Mouse (Mus musculus) embryonic fibroblast, embryonic 13.5 days (primary cell): Measurements from ENCODE around the gene Dcp1b. TPM values are rescaled to one million over a fixed set of nuclear protein-coding genes. Genes with fewer than 3 reads are reported as not detected.
A peak's percentile ranks its signal among the peaks of the same experiment; 100 is the strongest.

Source experiments
- H3K27ac ChIP-seq: 2 replicates; pipeline ENCODE4 v1.5.1; 2012; ENCODE audit warnings: low read length, control low read depth, inconsistent platforms; ENCODE audit not compliant: insufficient read depth
- H3K4me1 ChIP-seq: 2 replicates; pipeline ENCODE4 v1.6.1; 2011; ENCODE audit warnings: low read length; ENCODE audit not compliant: control insufficient read depth, insufficient read depth
- H3K4me3 ChIP-seq: 2 replicates; pipeline ENCODE4 v1.5.1; 2011; ENCODE audit warnings: mild to moderate bottlenecking, control low read depth, low read length; ENCODE audit not compliant: insufficient read depth
- CTCF ChIP-seq: IDR thresholded peaks from 2 replicates; pipeline ENCODE4 v1.5.1; 2011; ENCODE audit warnings: mild to moderate bottlenecking, control low read depth, low read length, moderate library complexity, borderline replicate concordance; ENCODE audit not compliant: insufficient read depth
- POLR2A ChIP-seq: IDR thresholded peaks from 2 replicates; pipeline ENCODE4 v1.6.1; 2011; ENCODE audit warnings: low read depth, mild to moderate bottlenecking, control low read depth, low read length, moderate library complexity
- polyA plus RNA-seq: library from polyadenylated mRNA; stranded (reverse); fragments of >200 nt; gene quantifications from 2 replicates; pipeline ENCODE4 v1.2.4, GENCODE M21; 2011; ENCODE audit warnings: low read depth; ENCODE audit not compliant: missing spikeins, insufficient read length

Gene Dcp1b
- polyA plus RNA-seq, 1 experiment, result 8.2 TPM

DNA sequence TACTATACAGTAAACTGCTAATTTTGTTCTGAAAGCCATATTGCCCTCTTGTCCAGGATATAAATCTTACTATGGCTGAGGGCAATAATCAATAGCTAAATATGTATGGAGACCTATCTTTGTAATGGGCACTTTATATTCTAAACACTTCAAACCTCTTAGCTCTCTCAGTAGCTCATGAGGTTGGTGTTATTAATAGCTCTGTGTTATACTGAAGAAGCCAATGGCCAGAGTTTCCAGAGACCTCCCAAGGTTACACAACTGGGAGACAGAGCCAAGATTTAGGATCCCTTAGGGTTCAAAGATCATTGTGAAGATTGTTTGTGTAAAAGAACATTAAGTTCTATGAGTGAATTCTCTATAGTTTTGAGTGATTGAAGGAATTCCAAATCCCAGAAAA lies 9.4 kb upstream of the Dcp1b start:
- Histone ChIP-seq H3K4me1 (no peaks in the 10 kb centered on the region), H3K4me3 (no peak overlapping the region), H3K27ac (no peak overlapping the region)
- TF ChIP-seq CTCF (no peak), POLR2A (no peak)

DNA sequence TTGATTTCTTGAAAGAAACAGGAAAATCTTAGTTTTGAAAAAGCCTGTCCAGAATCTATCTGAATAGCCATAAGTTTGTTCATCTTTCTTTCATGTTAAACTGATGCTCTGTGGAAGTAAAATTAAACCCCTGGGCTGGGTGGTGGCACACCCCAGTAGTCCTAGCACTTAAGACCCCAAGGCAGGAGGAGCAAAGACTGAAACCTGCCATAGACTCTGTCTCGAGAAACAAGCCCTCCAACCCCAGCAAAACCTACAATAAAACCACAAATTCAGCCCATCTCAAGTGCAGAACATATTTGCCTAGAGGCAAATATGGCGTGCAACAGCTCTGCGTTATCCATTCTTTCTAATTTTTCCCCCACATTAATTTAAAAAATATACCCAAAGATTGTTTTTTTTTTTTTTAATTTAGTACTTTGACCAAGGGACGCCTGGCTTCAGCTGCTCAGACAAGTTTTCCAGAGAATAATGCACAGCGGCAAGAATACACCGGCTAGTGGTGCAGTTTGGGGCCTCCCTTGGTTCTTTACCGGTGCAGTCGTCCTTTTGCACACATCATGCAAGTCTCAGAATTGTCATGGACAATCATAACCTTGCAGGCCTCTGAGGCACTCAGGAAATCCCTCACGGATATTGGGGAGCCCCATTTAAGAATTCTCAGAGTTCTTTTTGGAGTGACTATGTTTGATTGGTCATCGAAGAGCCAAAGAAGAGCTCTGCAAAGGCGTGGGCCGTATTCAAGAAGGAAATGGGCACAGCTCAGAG lies 562 bp upstream of the Dcp1b start:
- H3K4me3 ChIP-seq, result peak overlapping the region; percentile 7; the same call in 1 of the 2 replicates
- TF ChIP-seq POLR2A (no peak), CTCF (no peak)
- no peak overlapping the region for H3K27ac ChIP-seq
- H3K4me1 ChIP-seq, result 0 out of 2 replicates have a peak, but pooled peaks cover 3% of the 10 kb centered on the region

- TF ChIP-seq CTCF, result no peak
- no peak for TF ChIP-seq POLR2A
- Histone ChIP-seq H3K27ac (no peak overlapping the region), H3K4me3 (no peak overlapping the region), H3K4me1 (0 out of 2 replicates have a peak, but pooled peaks cover 3% of the 10 kb centered on the region)
Measured at GRCm38 (mm10) chr6:119176103-119176502, 1.1 kb downstream of the Dcp1b start.

GRCm38 (mm10) chr6:119177101-119177500 lies 2.0 kb downstream of the Dcp1b start:
- Histone ChIP-seq H3K4me1 (0 out of 2 replicates have a peak, but pooled peaks cover 3% of the 10 kb centered on the region), H3K4me3 (no peak overlapping the region), H3K27ac (no peak overlapping the region)
- TF ChIP-seq POLR2A, result no peak
- TF ChIP-seq CTCF, result no peak

- H3K4me3 ChIP-seq, result no peak overlapping the region
- no peak for TF ChIP-seq POLR2A
- no peak for TF ChIP-seq CTCF
Measured at GRCm38 (mm10) chr6:119180188-119180587, 5.1 kb downstream of the Dcp1b start.

GRCm38 (mm10) chr6:119182211-119182610 lies 7.2 kb downstream of the Dcp1b start:
- Histone ChIP-seq H3K27ac (no peak overlapping the region), H3K4me1 (no peaks in the 10 kb centered on the region), H3K4me3 (no peak overlapping the region)
- no peak for TF ChIP-seq CTCF
- no peak for TF ChIP-seq POLR2A

More at GRCm38 (mm10) chr6:119180188-119180587, 5.1 kb downstream of the Dcp1b start:
- Histone ChIP-seq H3K27ac (no peak overlapping the region), H3K4me1 (0 out of 2 replicates have a peak, but pooled peaks cover 3% of the 10 kb centered on the region)

GRCm38 (mm10) chr6:119183781-119184180 lies 8.7 kb downstream of the Dcp1b start:
- H3K4me1 ChIP-seq, result no peaks in the 10 kb centered on the region
- no peak overlapping the region for H3K4me3 ChIP-seq
- TF ChIP-seq POLR2A (no peak), CTCF (no peak)
- no peak overlapping the region for H3K27ac ChIP-seq

- Histone ChIP-seq H3K27ac (no peak overlapping the region), H3K4me1 (no peaks in the 10 kb centered on the region), H3K4me3 (no peak overlapping the region)
- TF ChIP-seq CTCF (peak; percentile 28; the same call in 1 of the 2 replicates), POLR2A (no peak)
Measured at GRCm38 (mm10) chr6:119186658-119187057, 11.6 kb downstream of the Dcp1b start.

DNA sequence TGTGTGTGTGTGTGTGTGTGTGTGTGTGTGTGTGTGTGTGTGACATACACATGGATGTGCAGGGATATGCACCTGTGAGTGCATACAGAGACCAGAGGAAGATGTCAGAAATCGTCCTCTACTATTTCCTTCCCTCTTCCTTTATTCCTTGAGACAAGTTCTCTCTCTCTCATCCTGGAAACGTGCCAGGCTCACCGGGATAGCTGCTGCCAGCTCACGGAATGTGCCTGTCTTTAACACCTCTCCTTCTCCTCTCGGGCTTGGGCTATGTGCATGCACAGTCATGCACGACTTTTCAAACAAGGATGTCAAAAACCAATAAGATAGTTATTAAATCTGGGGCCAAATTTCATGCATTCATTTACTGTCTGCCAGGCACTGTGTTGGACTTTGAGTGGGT lies 12.6 kb downstream of the Dcp1b start:
- Histone ChIP-seq H3K4me3 (no peak overlapping the region), H3K4me1 (no peaks in the 10 kb centered on the region), H3K27ac (no peak overlapping the region)
- TF ChIP-seq POLR2A, result no peak
- TF ChIP-seq CTCF, result no peak

DNA sequence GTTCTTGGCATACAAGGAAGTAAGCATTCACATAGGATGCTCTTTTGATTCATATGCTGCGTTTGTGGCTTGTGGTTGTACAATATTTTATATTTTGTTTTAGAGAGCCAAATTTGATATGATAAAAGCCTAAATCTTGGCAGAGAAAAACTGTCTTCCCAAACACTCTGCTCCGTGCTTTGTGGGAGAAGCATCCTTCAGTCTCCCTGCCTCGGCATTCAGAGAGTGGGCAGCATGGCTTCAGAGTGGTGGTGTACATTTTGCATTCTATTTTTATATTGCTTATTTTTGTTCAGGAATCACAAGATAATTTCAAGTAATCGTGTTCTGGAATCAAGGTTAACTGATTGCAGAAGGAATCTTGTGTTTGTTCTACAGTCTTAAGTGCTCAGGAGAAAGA lies 16.4 kb downstream of the Dcp1b start:
- Histone ChIP-seq H3K4me1 (no peaks in the 10 kb centered on the region), H3K27ac (no peak overlapping the region), H3K4me3 (no peak overlapping the region)
- no peak for TF ChIP-seq CTCF
- TF ChIP-seq POLR2A, result no peak
